Mouse (Mus musculus) activated CD4-positive, CD25-positive, alpha-beta regulatory T cell, adult 4 months (primary cell): ENCODE measurements around the gene Serpina3m. TPM values are rescaled to one million over a fixed set of nuclear protein-coding genes. Genes with fewer than 3 reads are reported as not detected.
"Not testable (repeated sequence)": the region's sequence is repeated elsewhere in the genome, so short reads cannot be mapped to it uniquely, and the experiment has no call there.

ENCODE experiments used
- ATAC-seq: one replicate; pipeline ENCODE4 v1.8.0; 2017
- polyA plus RNA-seq, 2 experiments: library from polyadenylated mRNA; unstranded; fragments of 100-300 nt; shearing (Covaris generic); gene quantifications; one replicate each; pipeline ENCODE4 v1.2.1; 2017

Gene Serpina3m
- polyA plus RNA-seq, 2 experiments from 2014 or later, result not detected

- not testable (repeated sequence) for ATAC-seq
Observed at GRCm38 (mm10) chr12:104391057-104391456, 52.8 kb downstream of the Serpina3m start.

- ATAC-seq, result no peak
Observed at GRCm38 (mm10) chr12:104403968-104404367, 65.7 kb downstream of the Serpina3m start.

GRCm38 (mm10) chr12:104406454-104406885 is 68.2 kb downstream of the Serpina3m start, which contains the start of gene Serpina3n:
Serpina3n (plus strand) TSS chr12:104406729.
- no peak for ATAC-seq

GRCm38 (mm10) chr12:104412507-104412906 is 74.2 kb downstream of the Serpina3m start:
- ATAC-seq, result no peak

GRCm38 (mm10) chr12:104414576-104414975 is 76.3 kb downstream of the Serpina3m start:
- no peak for ATAC-seq

- ATAC-seq, result no peak
Observed at GRCm38 (mm10) chr12:104415625-104416315, 77.5 kb downstream of the Serpina3m start.

- ATAC-seq, result peak; percentile 61
Observed at GRCm38 (mm10) chr12:104418340-104419135, 80.3 kb downstream of the Serpina3m start.

- ATAC-seq, result no peak
Observed at GRCm38 (mm10) chr12:104419136-104419462, 80.8 kb downstream of the Serpina3m start.

- no peak for ATAC-seq
Observed at GRCm38 (mm10) chr12:104422615-104423392, 84.5 kb downstream of the Serpina3m start.

GRCm38 (mm10) chr12:104425591-104425990 is 87.3 kb downstream of the Serpina3m start:
- ATAC-seq, result no peak

- ATAC-seq, result no peak
Observed at GRCm38 (mm10) chr12:104426915-104427314, 88.6 kb downstream of the Serpina3m start.

GRCm38 (mm10) chr12:104431359-104431758 is 93.1 kb downstream of the Serpina3m start:
- no peak for ATAC-seq

GRCm38 (mm10) chr12:104433214-104433613 is 94.9 kb downstream of the Serpina3m start:
- no peak for ATAC-seq

- ATAC-seq, result no peak
Observed at GRCm38 (mm10) chr12:104433951-104434735, 95.9 kb downstream of the Serpina3m start.

- ATAC-seq, result no peak
Observed at GRCm38 (mm10) chr12:104440087-104440760, 101.9 kb downstream of the Serpina3m start.

GRCm38 (mm10) chr12:104443716-104444115 is 105.4 kb downstream of the Serpina3m start:
- ATAC-seq, result no peak

Other genes with a start within 250 kb of the Serpina3m start
- gene Serpina5, start 237.4 kb upstream of the Serpina3m start, polyA plus RNA-seq, result not detected
- not detected for gene Serpina3a, start 225.8 kb upstream of the Serpina3m start, polyA plus RNA-seq
- not detected for gene Serpina3b, start 210.5 kb upstream of the Serpina3m start, polyA plus RNA-seq
- not detected for gene Serpina3c, start 184.6 kb upstream of the Serpina3m start, polyA plus RNA-seq
- 10 to 100 TPM; 13.8 to 14.1 TPM for gene Serpina3f, start 123.9 kb upstream of the Serpina3m start, polyA plus RNA-seq
- gene Serpina3g, start 102.2 kb upstream of the Serpina3m start, polyA plus RNA-seq, result 100 to 1,000 TPM; 212 to 230 TPM
- gene Serpina3i, start 75.4 kb upstream of the Serpina3m start, polyA plus RNA-seq, result not detected
- gene Serpina3j, start 23.9 kb upstream of the Serpina3m start, polyA plus RNA-seq, result not detected
- not detected for gene Serpina3k, start within 50 bp of the Serpina3m start, polyA plus RNA-seq
- not detected for gene Serpina3n, start 68.2 kb downstream of the Serpina3m start, polyA plus RNA-seq
- not detected for gene Gsc, start 134.8 kb downstream of the Serpina3m start, polyA plus RNA-seq